Mouse (Mus musculus) MN1 (cell line): Measurements from ENCODE around the gene Smad1.

Experiments
- DNase-seq: peaks from one replicate; pipeline ENCODE4 v3.0.0-alpha.2; 2016; ENCODE audit warnings: low spot score

The Smad1 gene

GRCm38 (mm10) chr8:79360302-79360701 is 39.0 kb downstream of the Smad1 start:
- no peak for DNase-seq

- peak; percentile 42 for DNase-seq
These were observed 43.4 kb downstream of the Smad1 start for GRCm38 (mm10) chr8:79355721-79356434.

GRCm38 (mm10) chr8:79354009-79354408 is 45.3 kb downstream of the Smad1 start:
- no peak for DNase-seq

GRCm38 (mm10) chr8:79351916-79352315 is 47.4 kb downstream of the Smad1 start:
- DNase-seq = no peak

GRCm38 (mm10) chr8:79350805-79351204 is 48.5 kb downstream of the Smad1 start:
- no peak for DNase-seq

- no peak for DNase-seq
These were observed 49.2 kb downstream of the Smad1 start for GRCm38 (mm10) chr8:79350094-79350593.

DNA sequence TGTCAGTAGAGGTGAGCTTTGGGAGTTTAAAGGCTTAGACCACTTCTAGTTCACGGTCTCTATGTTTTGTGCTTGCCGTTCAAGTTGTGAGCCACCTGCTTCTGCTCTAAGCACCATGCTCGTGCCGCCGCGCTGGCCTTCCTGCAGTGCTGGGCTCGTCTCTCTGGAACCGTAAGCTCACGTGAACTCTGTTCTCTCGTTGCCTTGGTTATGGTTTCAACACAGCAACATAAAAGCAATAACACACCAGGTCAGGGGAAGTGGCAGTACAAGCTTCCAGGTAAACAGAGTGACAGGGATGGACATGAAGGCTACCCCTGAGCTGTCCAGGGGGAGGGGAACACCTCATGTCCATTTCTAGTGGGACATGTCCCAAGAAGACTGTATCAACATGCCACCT is 52.9 kb downstream of the Smad1 start:
- no peak for DNase-seq

DNA sequence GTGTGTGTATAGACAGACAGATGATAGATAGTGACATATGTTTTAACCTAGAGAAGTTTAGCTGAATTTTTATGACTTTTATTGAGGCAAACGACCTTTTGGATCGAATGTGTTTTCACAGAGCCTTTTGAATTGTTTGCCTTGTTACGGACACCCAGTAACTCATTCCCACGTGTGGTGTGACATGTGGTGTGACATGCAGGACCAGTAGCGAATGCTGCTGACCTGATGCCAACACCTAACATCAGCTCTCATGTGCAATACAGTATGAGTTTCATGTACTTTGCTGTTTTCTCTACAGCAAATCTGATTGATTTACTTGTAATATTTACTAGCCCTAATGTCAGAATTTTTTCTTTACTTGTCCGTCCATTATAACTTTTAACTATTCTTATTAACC is 53.5 kb downstream of the Smad1 start:
- no peak for DNase-seq

DNA sequence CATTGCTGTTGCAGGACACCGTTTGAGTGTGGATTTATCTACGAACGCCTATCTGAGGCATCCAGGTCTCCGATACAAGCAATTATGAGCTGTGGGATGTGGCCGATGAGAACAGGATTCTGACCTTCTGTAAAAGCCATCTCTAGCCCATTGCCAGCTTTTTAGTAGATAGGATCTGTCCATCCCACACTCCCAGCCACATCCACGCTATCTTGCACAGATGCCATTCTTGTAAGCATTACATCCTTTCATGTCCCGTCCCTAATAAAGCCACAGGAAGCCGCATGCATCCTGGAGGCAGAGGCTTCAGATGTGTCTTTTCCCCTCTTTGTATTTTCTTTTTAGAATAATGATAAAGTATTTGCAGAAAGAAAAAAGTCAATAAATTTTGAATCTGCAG is 58.1 kb downstream of the Smad1 start:
- no peak for DNase-seq

DNA sequence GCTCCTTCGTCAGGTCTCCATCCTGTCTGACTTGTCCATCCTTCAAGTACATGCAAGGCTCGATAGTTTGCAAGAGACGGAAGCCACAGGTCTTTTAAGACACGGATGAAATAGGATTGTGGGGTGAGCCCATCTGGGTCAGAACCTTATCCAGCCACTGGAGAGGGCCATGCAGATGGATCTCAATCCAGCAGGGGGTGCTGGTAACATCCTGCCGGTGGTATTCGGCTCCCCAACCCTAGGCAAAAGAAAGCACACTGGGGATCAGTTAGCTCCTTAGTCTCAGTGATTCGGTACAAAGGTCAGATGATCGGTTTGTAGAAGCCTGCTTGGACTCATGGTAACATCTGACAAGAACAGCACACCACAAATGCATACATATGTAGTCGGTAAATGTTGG is 59.8 kb downstream of the Smad1 start:
- DNase-seq = no peak

GRCm38 (mm10) chr8:79338619-79339018 is 60.7 kb downstream of the Smad1 start:
- DNase-seq = no peak

DNA sequence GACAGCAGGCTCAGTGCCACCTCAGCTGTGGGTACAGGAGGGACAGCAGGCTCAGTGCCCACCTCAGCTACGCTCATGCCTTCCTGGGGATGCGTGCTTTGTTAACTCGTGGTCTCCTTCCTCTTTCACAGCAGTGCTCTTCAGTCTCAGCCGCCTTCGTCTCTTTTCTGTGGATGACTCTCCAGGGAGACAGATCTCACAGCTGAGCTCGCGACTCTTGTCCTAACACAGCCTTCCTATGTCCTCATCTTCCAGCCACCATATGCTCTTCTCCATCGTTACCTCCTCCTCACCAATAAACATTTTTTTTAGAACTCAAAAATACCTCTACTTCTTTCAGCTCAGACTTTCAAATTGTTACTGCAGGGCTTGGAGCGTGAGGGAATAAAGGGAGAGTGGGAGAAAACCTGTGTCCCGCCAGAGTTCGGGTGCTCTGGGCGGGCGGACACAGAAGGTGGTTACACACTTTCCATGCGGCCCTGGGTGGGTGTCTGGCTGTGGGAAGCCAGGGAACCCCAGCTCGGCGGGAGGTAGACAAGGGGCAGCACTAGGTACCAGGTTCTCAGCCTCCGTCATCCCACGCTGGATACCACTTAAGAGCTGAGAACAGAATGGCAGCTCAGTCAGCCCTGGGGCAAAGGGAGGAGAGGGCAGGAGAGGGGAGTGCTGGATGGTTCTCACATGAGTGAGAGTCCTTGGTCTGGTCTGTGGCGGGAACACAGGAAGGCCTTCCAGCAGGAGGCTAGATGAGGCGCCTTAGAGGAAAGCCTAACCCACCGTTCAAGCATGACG is 67.0 kb downstream of the Smad1 start:
- no peak for DNase-seq

GRCm38 (mm10) chr8:79331571-79331970 is 67.7 kb downstream of the Smad1 start:
- DNase-seq = no peak

DNA sequence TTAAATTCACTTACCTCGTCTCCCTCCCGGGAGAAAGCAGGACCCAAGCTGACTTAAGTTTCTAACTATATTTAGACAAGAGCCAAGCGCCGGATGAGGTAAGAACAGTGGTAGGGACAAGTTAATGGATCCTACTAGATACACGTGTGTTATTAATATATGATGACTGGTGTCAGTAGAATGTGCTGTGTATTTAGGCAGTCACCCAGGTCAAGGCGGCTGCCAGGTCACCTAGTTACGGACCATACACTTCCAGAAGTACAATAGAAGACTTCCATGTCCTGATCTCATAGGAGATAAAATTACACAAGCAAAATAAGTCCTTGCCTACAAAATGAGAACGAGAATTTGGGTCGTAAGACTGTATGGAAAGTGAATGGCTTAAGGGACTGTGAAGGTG is 68.3 kb downstream of the Smad1 start:
- no peak for DNase-seq

DNA sequence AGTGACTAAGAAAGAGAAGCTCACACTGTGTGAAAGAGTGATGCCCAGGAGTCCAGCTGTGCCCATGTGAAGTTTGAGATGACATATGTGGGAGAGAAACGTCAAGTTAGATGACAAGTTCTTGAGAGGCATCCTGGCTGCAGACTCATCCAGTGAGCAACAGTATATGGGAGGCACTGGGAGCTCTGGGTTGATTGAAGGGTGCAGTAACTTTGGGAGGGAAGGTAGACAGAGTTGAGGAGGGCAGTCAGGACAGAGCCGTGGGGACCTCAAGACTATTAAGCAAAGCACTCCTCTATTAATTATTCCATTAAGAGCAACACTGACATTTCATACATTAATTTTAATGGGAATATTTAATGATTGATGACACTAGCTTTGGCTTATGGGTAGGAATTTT is 69.6 kb downstream of the Smad1 start:
- no peak for DNase-seq

- DNase-seq = no peak
These were observed 70.1 kb downstream of the Smad1 start for GRCm38 (mm10) chr8:79329182-79329581.

GRCm38 (mm10) chr8:79325510-79325909 is 73.8 kb downstream of the Smad1 start:
- DNase-seq = no peak

- DNase-seq = no peak
These were observed 74.4 kb downstream of the Smad1 start for GRCm38 (mm10) chr8:79324928-79325327.

GRCm38 (mm10) chr8:79324036-79324435 is 75.3 kb downstream of the Smad1 start:
- DNase-seq = no peak

DNA sequence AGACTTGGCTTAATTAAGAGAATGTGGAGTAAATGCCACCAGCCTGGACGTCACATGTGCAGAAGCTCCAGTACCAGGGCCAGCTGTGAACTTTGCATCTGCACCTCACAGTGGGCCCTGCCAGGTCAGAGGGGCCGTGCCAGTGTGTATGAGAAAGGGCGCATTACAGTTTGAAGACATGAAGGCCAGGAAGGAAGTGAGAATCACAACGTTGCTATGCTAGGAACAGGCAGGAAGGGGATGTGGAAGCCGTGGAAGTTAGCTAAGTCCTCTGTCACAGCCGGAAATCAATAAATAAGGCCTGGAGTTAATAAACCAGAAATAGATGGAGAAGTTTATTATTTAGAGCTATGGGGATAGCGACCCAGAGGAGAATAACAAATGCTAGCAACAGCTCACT is 76.2 kb downstream of the Smad1 start:
- no peak for DNase-seq

- no peak for DNase-seq
These were observed 88.5 kb downstream of the Smad1 start for GRCm38 (mm10) chr8:79310801-79311200.

DNA sequence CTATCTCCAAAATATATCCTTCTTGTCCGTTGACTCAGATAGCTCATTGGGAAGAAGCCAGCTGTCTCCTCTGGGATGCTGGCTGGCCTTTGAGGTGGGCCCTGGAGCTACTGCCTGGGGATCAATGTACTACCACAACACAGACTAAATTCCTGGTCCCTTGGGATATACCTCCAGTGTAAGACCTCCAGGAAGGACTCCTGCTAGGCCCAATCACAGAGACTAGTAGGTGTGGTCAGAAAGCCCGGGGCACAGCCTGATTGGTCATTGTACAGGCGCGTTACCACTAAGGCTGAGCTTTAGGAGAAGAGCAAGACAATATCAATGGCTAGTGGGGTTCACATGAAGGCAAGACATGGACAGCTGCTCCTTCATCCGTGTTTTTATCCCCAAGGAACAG is 93.4 kb downstream of the Smad1 start:
- no peak for DNase-seq

DNA sequence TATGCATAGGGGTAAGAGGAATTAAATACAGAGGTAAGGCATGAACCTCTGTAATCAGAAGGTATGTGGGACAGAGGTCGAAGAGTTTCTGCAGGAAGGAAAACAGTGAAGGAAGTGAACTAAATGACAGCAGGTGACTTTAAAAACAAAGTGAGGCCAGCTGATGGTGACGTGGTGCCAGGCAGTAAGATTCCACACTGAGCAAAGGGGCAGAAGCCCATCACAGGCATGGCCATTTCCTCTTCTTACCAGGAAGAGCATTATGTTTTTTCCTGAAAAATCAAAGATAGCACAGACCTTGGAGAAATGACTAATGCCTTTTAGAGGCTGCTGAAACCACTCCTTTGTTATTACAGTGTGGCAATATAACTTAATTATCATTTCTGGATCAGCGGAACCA is 97.8 kb downstream of the Smad1 start:
- no peak for DNase-seq
